Mouse (Mus musculus): ENCODE results near the gene Rspo4.

Gene Rspo4

DNA sequence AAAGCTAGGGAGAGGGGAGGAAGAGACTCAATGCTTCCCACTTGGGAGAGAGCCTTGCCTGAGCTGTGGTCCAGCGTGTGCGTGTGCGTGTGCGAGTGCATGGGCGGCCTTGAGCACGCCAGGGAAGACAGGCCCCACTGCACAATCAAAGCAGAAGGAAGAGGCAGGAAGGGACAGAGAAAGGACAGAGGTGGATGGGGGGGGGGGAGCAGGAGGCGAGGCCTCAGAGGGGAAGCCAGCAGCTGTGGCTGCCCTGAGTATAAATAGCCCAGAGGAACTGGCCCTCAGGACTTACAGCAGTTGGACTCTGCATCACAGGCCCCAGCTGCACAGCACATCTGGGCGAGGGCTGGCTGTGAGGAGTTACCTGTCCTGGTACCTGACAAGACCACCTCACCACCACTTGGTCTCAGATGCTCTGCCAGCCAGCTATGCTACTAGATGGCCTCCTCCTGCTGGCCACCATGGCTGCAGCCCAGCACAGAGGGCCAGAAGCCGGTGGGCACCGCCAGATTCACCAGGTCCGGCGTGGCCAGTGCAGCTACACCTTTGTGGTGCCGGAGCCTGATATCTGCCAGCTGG, 68.3 kb downstream of the Rspo4 start, which contains the start of gene Angpt4:
Angpt4 (plus strand) TSS at position 292 of the 582 bp plus-strand sequence.
- no peak for DNase-seq (ENCODE audit: extremely low spot score)

DNA sequence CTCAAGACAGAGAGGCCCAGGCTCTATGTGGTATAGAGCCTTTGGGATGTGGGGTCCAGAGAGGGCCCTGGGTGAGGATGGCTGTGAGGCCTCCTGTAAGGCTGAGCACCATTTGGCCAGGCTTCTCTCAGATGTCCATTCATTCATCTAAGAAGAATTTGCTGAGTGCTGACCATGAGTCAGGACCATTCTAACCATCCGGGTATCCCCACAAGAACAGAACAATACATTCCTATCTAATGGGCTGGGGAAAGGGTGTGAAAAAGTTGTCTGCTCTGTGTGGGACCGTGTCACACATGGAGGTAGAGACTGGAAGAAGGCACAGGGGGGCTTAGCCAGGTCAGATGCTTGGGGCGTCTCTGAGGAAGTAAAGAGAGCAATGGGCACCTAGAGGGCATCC, 69.0 kb downstream of the Rspo4 start:
- DNase-seq (ENCODE audit: extremely low spot score) = no peak

DNA sequence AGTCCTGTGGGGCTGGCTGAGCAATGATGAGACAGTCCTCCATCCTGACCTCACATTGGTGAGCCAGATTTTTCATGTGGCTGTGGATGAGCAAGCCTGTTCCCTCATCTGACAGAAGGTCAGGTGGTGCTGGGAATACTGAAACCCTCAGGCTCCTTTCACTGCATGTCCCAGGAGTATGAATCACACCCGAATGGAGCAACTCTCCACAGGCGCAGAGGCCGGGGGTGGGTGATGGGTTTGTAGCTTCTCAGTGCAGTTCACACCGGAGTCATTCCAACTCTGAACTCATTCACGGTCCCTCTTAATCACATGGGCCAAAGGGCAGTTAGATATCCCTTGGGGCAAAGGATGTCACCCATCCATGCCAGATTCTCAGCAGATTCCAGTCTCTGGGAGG, 71.4 kb downstream of the Rspo4 start:
- DNase-seq (ENCODE audit: extremely low spot score) = no peak

DNA sequence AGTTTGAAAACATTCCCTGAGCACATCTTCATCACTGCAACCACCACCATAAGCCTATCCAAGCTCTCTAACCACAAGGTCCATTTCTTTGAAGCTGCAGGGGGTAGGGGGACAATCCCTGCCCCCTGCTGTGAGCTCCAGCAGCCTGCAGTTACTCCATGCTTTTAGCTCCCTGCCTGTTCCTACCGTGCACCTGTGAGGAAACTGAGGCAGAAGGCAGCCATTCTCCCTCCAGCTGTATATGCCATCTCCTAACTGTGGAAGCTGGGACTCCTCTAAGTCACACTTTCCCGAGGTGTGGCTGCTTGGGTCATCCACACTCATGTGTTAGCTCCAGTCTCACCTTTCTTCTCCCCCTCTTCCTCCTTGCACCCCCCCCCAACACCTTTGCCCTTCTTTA, 72.4 kb downstream of the Rspo4 start:
- no peak for DNase-seq (ENCODE audit: extremely low spot score)

DNA sequence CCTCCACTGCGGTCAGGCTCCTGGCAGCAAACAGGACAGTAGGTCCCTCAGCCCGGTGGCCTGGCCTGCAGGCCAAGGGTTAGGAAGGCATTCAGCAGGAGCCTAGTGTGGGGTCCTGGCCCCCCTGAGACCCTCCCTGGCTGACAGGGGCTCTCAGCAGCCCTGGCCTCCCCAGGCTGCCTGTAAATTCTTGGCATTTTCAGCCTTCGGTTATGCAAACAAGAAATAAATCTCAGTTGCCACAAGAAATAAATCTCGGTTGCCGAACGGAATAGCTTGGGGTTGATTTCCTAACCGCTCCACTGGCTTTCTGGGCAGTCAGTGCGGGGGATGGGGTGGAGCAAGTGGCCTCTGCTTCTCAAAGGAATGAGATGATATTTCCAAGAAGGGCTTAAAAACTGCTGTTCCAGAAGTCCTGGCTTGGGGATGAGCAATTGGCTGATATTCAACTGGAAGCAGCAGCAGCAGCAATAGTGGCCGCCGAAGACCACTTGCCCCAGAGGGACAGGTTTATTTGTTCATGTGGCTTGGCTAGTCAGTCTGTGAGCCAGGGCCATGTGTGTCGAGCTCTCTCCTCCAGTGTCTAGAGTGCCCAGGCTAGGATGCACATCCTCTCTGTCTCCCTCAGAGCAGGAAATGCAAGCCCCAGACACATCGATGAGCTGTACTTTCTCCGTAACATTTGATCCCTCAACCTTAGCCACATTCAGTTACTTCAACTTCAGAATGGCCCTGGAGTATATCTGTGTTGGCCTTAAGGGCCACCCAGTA, 73.5 kb downstream of the Rspo4 start:
- DNase-seq (ENCODE audit: extremely low spot score) = peak; percentile 38

DNA sequence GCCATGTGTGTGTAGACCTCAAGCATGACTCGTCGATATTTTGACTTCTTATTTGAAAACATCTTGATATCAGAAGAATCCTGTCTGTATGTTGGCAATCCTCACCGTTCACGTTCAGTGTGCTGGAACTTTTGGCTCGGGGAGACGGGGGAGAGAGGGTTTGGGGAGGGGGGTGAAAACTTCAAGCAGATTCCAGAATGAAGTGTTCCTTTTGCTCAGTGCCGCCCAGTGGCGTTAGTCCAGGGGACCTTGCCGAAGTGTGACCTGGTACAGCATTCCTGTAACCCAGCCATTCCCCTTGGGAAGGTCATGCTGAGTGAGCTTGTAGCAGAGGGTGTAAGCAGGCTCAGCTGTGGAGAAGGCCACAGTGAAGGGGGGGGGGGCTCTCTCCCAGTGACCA, 76.4 kb downstream of the Rspo4 start:
- DNase-seq (ENCODE audit: extremely low spot score) = no peak

DNA sequence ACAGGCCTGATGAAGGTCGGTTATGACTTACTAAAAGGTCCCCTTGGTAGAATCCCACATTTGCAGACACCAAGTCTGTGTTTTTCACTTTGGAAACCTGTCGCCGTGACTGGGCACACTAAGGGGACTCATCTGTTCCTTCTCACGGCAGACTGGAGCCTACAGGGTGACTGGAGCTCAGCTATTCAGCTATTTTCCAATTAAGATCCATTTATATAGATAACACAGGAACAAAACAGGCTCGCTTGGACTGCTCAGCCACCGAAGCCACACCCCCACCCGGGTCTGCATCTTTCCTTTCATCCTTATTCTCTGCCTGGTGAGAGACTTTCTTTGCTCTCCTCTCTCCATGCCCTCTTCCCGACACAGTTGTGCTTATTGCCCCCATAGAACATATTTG, 78.3 kb downstream of the Rspo4 start:
- DNase-seq (ENCODE audit: extremely low spot score) = no peak

DNA sequence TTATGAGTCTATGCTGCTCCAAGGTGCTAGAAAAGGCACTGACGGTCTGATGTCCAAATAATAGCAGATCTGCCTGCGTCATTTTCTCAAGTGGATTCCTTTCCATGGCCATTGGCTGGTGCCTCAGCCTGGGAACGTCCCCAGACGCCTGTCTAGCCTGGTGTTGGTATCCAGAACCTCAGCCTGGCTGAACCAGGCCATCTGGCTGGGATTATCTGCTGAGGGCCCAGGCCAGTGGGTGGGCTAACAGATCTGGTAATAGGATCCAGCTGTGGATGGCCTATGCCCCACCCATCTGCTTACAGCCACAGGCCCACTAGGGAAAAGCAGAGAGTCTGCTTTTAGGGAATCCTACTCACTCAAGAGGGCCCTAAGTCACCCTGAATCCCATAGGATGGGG, 78.9 kb downstream of the Rspo4 start:
- peak; percentile 41 for DNase-seq (ENCODE audit: extremely low spot score)

Measured in embryo, embryonic 9.5 days (tissue).